Mouse (Mus musculus): Measurements from ENCODE around the gene 1110065P20Rik.
A peak's percentile ranks its signal among the peaks of the same experiment; 100 is the strongest.

The 1110065P20Rik gene

DNA sequence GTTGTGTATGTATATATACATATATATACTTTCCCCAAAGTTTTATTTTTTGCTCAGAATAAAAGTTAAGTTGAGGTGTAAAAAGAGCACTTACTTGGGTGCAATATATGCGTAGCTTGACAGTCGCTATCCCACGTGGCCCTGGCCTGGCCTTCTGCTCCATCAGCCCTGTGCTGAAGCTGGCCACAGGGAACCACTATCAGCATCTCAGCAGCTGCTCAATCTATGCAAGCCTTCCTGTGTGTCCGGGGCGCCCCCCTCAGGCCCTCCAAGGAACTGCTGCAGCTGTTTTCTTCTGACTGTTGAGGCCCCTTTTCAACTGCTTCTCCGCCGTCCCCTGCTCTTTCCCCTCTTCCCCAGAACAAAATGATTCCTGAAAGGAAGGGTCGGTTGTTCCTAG is 3.4 kb downstream of the 1110065P20Rik start:
- 0 out of 2 replicates have a peak, but pooled peaks have one; percentile 23 for ATAC-seq (ENCODE audit: insufficient number of reproducible peaks, low FRiP score, low TSS enrichment)

DNA sequence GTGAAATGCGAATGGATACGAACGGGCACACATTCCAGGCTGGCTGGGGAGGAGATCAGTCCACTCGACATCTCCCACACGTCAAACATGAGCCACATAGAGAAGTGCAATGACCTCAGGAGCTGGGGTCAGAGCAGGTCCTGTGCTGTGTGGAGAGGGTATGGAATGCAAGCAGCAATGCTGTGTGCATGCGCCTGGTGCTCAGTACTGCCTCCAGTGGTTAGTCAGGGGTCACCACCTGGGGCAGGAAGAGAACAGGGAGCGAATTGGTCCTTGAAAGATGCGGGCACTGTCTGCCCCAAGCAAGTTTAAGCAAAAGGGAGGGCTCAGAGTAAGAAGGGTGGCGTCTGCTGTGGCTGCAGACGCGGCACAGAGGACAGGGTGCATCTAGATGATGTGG is 7.5 kb downstream of the 1110065P20Rik start:
- ATAC-seq (ENCODE audit: insufficient number of reproducible peaks, low FRiP score, low TSS enrichment) = 0 out of 2 replicates have a peak, but pooled peaks have one; percentile 31

DNA sequence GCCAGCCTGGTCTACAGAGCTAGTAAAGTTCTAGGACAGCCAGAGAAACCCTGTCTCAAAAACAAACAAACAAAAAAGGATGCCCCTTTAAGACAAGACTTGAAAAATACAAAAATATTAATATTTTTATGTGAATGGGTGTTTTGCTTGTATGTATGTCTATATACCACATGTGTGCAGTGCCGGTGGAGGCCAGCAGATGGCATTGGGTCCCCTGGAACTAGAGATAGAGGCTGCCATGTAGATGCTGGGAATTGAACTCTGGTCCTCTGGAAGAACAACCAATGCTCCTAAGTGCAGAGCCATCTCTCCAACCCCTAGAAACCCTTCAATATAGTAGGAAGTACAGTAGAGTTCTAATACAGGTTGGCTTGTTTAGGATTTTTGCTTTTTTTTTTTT is 10.0 kb downstream of the 1110065P20Rik start:
- ATAC-seq (ENCODE audit: insufficient number of reproducible peaks, low FRiP score, low TSS enrichment) = no peak

DNA sequence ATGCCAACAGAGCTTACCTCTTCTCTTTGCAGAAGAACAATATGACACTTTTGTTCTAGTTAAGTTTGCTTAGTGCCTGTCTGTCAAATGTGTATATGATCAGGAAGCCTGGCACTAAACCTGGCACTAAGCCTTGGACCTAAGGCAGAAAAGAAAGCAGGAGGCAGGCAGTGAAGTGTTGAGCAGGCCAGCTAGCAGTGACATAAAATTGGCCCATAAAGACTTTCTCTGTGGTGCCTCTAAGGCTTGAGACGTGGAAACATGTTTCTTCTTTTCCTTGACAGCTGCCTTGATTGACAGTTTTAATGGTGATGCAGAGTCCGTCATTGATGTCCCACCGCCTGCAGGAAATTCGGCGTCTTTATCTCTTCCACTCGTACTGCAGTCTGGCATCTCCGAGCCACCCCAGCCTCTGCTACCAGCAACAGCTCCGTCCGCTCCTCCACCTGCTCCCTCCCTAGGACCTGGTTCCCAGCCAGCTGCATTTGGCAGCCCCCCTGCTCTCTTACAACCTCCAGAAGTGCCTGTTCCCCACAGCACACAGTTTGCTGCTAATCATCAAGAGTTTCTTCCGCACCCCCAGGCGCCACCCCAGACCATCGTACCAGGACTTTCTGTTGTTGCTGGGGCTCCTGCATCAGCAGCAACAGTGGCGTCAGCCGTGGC is 12.8 kb downstream of the 1110065P20Rik start:
- no peak for ATAC-seq (ENCODE audit: insufficient number of reproducible peaks, low FRiP score, low TSS enrichment)

DNA sequence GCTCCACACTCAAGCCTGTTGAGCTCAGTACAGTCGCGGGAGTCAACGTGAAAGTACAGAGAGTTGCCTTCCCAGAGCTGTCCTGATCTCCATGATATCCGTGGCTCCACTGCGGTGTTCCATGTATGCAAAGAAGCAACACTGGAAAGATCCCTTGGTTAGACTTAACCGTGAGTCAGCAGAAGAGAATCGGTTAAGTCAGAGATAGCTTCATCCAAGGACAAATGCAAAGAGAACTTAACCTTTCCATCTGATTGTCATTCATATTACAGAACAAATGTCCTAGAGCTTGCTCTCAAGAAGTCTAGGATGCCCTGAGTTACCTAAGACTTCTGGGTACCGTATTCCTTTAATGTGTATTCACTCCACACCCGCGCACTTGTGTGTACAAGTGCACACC is 18.2 kb downstream of the 1110065P20Rik start:
- no peak for ATAC-seq (ENCODE audit: insufficient number of reproducible peaks, low FRiP score, low TSS enrichment)

DNA sequence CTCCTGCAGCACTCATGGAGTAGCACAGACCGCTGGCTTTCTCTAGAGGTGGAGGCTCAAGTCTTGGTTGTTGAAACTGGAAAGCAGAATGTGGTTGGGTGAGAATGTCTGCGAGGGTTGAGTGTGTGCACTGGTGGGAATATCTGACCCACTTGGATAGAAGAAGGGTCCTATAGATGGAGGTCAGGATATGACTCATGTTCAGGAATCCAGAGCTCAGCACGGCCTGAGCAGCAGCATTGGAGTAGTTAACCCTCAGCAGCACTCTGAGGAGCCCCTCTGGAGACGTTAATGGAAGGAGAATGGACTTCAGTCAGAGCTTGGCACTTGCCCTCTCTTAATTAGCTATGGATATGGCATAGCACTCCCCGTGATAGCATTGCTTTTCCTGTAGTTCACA is 21.3 kb downstream of the 1110065P20Rik start:
- ATAC-seq (ENCODE audit: insufficient number of reproducible peaks, low FRiP score, low TSS enrichment) = no peak

DNA sequence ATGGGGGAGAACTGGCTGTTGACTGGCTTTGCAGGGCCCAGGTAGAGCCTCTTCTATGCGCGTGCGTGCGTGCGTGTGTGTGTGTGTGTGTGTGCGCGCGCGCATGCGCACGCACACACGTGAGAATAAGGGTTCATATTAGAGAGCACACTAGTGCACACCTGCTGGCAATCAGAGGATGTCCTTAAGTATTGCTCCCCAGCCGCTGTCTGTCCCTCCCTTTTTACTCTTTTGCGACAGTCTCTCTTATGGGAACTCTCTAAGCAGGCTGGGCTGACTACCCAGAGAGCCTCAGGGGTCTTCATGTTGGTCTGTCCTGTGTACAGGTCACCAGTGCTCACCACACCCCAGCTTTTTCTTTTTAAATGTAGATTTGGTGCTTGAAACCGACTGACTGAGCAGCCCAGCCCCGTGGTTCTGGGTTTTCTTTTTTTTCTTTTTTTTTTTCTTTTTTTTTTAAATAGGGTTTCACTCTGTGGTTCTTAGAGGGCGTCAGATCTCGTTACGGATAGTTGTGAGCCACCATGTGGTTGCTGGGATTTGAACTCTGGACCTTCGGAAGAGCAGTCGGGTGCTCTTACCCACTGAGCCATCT is 25.5 kb downstream of the 1110065P20Rik start:
- no peak for ATAC-seq (ENCODE audit: insufficient number of reproducible peaks, low FRiP score, low TSS enrichment)

DNA sequence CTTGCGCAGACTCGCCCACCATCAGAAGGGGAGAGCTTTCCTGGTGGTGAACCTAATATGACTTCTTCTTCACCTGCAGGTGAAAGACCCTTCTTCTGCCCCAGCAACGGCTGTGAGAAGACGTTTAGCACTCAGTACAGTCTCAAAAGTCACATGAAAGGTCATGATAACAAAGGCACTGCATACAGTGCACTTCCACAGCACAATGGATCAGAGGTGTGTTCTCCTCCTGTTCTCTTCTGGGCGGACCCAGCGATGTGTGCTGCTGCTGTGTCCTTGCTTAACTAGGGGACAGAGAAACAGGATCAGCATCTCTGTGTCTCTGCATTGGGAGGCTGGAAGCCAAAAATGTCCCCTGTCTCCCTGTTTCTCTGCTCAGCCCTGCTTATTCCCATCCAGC is 26.0 kb downstream of the 1110065P20Rik start:
- no peak for ATAC-seq (ENCODE audit: insufficient number of reproducible peaks, low FRiP score, low TSS enrichment)

DNA sequence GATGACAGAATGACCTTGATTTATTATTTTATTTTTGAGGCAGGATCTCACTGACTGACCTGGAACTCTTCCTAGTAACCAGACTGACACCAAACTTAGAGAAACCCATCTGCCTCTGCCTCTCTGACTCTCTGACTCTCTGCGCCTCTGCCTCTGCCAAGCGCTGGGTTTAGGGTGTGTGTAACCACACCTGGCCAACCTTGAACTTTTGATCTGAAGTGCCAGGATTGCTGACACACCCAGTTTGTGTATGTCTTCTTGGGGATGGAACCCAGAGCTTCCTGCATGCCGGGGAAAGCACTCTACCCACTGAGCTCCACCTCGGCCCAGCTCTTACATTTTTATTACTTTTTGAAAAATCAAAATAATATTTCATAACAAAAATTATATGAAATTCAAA is 32.2 kb downstream of the 1110065P20Rik start:
- ATAC-seq (ENCODE audit: insufficient number of reproducible peaks, low FRiP score, low TSS enrichment) = no peak

DNA sequence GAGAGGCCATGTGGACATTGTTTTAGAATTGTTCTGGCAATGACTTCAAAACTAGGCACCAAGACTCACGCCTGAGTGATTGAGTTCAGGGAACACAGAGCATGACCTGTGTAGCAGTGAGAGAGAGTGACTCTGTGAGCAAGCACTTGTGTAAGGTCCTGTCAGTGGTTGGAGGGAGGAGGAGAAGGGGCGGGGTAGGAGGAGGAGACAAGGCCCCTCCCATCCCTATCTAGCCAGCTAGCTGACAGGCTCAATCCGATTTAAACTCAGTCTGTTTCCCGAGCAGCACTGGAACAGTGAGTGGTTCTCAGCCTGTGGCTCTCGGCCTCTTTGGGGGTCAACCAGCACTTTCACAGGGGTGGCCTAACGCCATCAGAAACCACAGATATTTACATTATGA is 33.2 kb downstream of the 1110065P20Rik start:
- no peak for ATAC-seq (ENCODE audit: insufficient number of reproducible peaks, low FRiP score, low TSS enrichment)

DNA sequence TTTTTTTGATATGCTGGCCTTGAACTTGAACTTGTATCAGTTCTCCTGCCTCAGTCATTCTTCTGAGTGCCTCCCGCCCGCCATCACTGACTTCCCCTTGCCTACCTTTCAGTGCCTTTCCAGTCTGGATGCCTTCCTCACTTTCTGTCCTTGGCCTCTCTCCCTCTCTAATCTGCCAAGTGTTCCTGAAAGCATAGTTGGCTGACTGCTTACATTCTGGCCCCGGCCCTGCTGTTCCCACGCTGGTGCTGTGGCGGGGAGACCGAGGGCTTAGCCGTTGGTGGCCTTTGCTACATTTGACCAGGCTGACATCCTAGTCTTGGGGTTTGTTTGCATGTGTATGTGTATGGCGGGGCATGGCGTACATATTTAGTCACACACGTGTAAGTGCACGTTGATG is 35.1 kb downstream of the 1110065P20Rik start:
- no peak for ATAC-seq (ENCODE audit: insufficient number of reproducible peaks, low FRiP score, low TSS enrichment)

DNA sequence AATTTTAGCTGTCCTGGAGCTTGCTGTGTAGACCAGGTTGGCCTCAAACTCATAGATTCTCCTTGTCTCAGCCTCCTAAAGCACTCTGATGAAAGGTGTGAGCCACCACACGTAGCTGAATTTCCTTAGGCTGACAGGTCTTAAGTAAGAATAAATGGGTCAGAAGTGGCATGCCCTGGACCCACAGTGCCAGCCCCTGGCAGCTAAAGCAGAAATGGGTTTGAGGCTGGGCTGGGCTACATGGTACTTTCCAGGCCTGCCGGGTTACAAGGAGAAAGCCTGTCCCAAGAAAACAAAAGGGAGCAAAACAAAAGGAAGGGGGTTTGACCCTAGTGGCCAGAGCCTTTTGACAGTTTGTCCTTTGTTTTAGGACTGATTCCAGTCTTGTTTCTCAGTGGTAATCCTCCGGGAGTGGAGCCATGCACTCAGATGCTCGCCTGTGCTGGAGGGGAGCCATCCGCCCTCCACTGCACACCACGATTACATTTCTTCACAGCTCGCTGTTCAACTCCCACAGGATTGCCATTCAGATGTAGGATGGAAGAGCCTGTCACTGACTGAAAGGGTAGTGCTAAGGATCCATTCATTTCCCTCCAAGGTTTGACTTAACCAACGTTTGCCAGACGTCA is 39.5 kb downstream of the 1110065P20Rik start:
- no peak for ATAC-seq (ENCODE audit: insufficient number of reproducible peaks, low FRiP score, low TSS enrichment)

DNA sequence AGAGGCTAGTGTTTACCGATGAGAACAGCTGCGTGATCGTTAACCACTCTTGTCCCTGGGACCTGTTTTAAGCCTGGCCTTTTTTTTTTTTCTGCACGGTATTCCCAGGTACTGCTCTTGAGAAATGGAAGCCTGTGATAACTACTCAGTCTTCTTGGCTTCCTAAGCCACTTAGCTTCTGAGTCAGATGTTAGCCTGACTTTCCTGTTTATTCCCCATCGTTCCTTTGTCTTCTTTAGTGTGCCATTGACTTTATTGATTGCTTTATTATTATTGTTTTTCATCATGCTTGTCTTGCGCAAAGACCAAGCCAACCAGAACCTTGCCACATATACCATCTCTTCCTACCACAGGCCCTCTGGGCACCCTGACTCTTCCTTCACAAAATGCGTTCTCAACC is 40.9 kb downstream of the 1110065P20Rik start:
- ATAC-seq (ENCODE audit: insufficient number of reproducible peaks, low FRiP score, low TSS enrichment) = no peak

DNA sequence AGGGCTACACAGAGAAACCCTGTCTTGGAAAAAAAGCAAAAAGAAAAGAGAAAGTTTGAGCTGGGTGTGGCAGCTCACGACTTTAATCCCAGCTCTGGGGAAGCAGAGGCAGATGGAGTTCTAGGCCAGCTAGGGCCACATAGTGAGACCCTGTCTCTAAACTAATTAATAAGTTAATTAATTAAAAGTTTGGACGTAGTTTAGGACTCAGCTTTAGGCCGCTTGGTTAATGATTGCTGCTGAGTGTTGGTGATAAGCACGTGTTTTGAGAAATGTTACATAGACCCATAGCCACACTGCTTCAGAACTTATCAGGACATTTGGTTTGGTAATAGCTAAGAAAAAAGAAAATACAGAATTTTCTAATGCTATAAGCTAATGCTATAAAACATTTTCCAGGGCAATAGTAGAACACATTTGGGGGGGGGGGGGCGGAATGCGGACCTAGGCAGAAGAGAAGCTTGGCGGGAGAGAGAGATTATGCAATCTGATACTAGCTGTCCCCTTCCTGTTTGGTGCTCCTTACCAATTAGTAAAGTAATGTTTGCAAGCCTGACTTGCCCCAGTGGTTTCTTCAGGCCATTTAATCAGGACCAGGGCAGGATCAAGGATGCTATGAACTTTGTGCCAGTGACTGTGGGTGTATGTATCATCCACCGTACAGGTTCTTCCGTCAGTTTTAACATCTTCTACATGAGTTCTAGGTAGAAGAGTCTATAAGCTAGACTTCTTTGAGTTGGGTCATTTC is 41.7 kb downstream of the 1110065P20Rik start:
- no peak for ATAC-seq (ENCODE audit: insufficient number of reproducible peaks, low FRiP score, low TSS enrichment)

DNA sequence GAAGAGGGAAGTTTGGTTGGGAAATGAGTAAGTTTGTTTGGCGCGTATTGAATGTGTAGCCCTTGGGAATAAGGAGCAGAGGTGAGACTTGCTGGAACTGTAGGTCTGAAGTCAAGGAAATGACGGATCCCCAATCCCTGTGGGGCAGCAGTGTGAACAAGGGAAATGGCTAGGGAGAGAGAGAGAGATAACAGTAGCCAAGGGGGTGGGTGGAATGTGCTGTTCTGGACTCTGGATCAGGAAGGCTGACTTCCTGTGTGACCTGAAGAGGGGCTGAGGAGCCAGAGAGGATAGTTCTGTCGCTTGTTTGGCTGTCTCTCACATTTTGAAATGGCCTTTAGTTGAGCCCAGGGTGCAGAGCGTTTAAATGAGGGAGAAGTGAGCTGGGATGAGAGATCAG is 42.5 kb downstream of the 1110065P20Rik start:
- ATAC-seq (ENCODE audit: insufficient number of reproducible peaks, low FRiP score, low TSS enrichment) = no peak

DNA sequence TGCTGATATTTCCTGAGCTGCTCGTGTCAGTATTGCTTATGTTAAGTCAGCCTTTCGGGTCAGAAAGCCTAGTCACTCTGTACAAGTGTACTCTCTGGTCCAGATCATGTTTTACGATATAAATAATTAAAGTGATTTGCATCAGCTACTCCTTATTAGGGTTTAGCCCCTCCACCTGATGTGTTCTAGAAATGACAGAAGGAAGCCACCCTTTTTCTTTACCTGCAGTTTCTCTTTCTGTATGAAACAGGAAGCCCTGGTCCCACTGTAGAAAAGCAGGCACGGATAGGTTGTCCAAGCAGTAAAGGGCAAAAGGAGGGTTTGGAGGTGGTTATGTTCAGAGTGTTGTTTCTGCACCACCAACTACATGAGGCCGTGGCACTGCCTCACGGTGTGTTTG is 47.6 kb downstream of the 1110065P20Rik start:
- ATAC-seq (ENCODE audit: insufficient number of reproducible peaks, low FRiP score, low TSS enrichment) = no peak

DNA sequence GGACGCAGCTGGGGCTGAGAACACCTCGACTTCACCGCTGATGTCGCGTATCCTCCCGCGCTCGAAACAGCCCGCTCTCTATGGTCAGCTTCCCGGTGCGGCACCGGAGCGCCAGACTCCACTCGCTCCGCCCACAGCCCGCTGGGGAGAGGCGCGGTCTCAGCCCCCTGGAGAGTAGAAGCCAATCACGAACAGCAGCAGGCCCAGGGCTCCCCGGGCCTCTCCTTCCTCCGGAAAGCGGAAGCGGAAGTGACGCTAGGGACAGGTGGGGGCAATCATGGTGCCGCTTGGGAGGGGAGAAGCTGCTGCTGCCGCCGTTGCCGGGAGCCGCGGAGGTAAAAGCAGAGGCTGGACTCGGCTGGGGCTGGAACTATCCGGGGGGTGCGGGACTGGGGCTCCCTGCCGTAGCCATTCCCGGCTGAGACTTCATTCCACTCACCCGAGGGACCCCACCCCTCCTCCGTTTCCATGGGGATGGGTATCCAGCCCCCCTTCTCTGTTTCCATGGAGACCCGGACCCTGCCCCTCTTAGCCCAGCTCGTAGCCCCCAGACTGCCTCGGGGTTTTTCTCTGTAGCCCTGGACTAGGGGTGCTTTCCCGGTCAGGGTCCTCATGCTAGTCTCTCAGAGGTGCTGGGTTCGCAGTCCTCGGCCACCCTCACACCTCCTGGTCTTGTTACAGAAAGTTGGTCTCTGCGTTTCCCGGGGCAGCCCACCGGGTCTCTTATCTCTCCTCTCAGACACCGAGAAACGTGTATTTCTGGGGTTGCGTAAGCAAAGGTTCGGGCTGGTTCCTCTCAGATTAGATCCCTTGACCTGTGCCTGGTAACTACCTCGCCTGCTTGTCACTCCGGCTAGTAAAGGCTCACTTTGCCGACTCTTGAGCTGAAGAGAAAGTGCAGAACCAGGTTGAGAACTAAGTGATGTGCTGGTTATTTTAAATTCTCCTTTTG is 48.4 kb downstream of the 1110065P20Rik start:
- ATAC-seq (ENCODE audit: insufficient number of reproducible peaks, low FRiP score, low TSS enrichment) = peak; percentile 95

DNA sequence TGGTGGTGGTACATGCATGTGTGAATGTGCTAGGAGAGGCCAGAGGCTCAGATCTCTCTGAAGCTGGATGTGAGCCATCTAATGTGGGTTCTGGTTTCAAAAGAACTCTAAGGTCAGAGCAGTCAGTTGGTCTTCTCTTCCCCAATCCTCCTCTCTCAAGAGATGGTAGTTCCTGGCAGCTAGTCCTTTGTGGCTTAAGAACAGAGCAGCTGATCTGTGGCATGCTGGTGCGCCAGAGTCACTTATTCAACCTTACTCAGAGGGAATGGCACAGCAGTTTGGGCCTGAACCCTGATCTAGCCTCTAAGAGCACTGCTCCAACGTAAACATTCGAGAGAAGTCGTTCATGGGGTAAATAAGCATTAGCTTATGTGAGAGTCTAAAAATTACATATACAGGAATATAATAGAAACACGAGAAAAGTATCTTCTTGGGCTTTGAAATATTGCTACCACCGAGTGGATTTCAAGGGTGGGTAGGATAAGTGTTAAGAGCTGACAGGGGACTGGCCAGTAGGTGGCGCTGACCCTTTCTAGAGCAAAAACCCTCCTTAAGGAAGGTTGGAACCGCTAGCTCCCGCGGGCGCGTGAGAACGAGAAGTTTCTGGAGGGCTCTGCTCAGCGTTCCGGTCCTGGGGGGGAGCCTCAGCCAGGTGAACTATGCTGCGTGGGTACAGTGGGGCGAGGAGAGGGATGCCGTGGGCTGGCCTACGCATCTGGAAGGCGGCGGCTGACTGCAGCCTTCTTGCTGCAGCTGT is 49.3 kb downstream of the 1110065P20Rik start, which contains the start of gene Mtf1:
Mtf1 (plus strand) TSS at position 553 of the 757 bp plus-strand sequence.
- ATAC-seq (ENCODE audit: insufficient number of reproducible peaks, low FRiP score, low TSS enrichment) = peak; percentile 64

Data from cerebellum, adult (tissue).